Mouse (Mus musculus) c-Kit-positive CD71-negative TER-119-negative erythroid progenitor cells, embryonic 14.5 days (primary cell): ENCODE measurements around the gene Abcg4.
A peak's percentile ranks its signal among the peaks of the same experiment; 100 is the strongest.
"Not testable (repeated sequence)": the region's sequence is repeated elsewhere in the genome, so short reads cannot be mapped to it uniquely, and the experiment has no call there.

Experiments
- DNase-seq: peaks from one replicate; pipeline ENCODE4 v3.0.0-alpha.2; 2013; ENCODE audit warnings: low read depth

Abcg4 gene

DNA sequence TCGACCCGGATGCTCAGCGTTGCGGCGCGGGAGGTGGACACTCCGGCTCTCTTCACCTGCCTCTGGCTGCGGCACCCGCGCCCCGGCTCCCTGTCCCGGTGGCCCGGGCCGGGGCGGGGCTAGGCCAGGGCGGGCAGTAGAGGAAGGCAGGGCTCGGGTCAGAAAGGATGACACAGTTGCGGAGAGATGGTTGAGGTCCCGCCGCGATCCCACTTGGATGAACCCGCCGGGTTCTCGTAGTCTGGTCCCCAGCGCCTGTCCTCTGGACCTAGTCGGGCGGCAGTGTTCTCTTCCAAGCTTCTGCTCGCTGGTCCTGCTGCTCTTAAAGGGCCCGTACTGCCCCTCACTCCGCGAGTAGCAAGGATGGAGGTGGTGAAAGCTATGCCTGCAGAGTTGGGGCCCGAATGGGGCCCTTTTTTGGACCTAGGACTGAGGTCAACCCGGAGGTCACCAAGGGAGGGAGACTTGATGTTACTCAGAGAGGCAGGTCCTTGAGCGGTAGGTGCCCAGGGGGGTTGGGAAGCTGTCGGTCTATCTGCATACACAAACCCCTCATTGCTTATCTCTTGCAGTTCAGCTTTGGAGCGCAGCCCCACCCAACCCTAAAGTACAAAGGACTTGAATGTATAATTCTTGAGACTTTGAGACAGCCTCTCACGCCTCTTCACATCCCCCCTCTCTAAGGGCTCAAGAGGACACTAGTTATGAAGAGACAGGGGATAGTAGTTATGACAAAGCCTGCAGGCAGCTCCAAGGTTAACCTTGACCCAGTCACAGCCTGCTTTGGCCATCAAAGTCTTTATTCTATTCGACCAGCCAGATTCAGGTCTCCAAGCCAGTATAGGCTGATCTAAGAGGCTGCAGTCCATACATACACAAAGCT is at the start of gene Abcg4:
Gene Abcg4, minus strand, starts transcription at position 540 of the 883 bp plus-strand sequence.
- DNase-seq: no peak

DNA sequence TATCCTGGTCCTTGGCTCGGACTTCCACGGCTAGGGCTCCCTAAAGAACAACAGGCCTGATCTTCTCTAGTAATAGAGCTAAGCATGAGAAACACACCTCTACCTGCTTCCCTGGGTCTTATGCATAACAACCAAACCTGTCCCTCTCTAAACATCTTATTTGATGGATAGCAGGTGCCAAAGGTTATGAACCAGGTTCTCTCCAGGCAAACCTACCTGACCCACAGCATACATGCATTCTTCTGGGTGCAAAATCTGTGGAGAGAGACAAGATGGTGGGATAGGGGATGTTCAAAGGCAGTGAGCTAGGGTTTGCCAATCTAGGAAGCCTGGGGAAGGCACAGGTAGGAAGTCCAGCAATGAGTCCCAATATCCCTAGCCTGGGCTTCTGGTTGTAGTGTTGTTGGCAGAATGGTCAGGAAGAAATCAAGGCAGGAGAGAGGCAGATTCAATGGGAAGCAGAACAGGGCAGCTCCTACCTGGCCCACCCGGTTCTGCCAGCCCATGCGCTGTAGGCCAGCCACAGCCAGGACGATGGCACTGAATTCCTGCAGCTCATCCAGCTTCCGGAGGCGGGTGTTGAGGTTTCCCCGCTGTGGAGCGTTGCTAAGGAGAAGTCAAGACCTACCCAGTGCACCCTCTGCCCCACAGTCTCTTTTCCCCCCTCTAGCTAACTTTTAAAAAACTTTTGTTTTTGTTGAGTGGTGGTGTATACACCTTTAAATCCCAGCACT is 49.2 kb upstream of the Abcg4 start:
- no peak for DNase-seq

DNA sequence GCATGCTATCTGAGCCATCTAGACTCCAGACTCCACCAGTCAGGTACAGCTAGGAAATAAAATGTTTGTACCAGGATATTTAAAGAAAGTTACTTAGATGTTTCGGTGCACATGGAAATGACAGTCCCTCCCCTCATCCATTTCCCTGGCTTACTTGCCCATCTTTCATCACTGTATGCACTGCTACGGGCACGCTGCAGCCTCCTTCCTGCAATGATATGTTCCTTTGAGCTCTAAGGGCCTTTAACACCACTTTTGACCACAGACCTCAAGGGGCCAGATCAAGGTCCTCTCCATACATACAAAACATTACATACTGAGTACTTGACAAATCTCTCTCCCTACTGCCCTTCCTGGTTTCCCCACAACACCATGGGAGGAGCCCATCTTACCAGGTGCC is 48.5 kb upstream of the Abcg4 start:
- DNase-seq: no peak

DNA sequence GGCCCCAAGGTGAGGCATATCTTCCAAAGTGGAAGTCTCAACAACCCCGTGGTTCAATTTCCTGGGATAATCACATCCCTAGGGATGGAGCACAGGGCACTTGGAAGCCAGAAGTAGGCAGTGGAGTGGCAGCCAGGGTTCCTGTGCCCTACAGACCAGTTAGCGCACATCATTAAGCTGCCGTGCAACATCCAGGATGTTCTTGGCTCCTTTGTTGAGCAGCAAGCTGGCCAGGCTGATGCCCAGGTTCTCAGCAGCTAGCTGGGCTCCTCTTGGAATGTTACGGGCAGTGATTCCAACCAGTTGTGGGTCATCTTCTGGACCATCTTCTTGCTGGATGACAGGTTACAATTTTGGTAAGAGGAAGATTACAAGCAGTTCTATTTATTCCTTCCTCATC is 48.1 kb upstream of the Abcg4 start:
- not testable (repeated sequence) for DNase-seq

DNA sequence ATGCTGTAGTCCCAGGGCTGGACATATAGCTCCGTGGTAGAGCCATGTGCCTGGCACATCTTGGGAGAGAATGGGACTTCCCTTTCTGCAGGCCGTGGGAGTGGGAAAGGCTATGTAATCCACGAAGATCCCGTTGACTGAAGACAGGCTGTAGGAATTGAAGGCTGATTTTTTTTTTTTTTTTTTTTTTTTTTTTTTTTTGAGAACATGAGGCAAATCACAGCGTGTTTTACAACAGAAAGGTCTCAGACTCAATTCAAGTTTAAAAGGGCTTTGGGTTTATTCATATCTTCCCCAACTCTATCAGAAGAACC is 47.6 kb upstream of the Abcg4 start:
- DNase-seq: no peak

DNA sequence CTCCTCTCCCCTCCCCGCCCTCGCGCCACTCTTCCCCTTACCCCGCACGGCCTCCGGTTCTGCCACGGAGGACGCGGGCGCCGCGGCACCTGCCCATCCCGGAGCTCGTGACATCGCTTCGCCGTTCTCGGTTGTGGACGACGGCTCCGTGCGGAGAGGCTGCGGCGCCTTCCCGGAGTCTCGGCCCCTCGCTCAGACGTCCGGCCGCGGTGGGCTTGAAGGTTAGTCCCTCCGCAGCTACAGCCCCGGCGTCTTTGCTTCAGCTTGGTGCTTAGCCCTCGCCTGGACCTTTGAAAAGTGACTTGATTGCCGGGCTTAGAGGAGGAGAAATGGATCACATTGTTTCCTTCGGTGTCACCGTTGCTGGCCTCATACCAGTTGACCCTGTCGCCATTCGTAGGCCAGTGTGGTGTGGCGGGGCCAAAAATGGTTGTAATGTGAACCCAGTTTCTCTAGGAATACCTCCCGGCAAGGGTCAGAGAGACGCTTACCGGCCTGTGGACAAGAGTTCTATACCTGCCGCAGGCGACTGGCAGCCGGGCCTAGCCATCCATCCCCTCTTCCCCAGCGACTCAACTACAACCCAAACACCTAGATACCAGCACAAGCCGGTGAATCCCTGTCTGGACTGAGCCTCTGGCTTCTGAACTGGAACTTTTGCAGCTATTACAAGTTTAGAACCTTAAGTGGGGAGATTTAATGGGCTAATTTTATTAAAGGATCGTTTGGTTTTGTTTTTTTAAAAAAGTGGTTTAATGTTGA is 47.1 kb upstream of the Abcg4 start:
- no peak for DNase-seq

DNA sequence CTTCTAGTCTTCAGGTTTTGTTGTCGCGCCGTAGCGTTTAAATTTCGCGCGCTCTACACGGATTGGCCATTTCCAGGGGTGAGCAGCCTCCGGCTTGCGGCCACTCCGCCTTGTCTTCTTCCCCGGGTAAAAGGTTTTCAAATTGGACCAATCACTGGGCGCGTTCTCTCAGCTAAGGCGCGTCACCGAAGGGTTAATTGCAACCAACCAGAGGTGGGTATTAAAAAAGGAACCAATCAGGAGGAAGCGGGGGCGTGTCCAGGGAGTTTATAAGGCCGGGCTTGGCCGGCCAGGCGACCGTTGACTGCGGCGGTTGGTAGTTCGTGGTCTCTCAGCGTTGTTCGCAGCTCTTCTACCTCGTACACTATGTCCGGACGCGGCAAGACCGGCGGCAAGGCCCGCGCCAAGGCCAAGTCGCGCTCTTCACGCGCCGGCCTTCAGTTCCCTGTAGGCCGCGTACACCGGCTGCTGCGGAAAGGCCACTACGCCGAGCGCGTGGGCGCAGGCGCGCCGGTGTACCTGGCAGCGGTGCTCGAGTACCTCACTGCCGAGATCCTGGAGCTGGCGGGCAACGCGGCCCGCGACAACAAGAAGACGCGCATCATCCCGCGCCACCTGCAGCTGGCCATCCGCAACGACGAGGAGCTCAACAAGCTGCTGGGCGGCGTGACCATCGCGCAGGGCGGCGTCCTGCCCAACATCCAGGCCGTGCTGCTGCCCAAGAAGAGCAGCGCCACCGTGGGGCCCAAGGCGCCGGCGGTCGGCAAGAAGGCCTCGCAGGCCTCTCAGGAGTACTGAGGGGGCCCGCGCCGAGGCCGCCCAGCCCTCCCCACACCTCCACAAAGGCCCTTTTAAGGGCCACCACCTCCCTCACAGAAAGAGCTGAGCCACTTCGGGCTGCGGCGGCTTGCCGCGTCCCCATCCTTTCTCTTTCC is 46.2 kb upstream of the Abcg4 start, which contains the start of gene H2afx:
Gene H2afx, plus strand, starts transcription at position 299 of the 935 bp plus-strand sequence.
- peak; percentile 97 for DNase-seq

DNA sequence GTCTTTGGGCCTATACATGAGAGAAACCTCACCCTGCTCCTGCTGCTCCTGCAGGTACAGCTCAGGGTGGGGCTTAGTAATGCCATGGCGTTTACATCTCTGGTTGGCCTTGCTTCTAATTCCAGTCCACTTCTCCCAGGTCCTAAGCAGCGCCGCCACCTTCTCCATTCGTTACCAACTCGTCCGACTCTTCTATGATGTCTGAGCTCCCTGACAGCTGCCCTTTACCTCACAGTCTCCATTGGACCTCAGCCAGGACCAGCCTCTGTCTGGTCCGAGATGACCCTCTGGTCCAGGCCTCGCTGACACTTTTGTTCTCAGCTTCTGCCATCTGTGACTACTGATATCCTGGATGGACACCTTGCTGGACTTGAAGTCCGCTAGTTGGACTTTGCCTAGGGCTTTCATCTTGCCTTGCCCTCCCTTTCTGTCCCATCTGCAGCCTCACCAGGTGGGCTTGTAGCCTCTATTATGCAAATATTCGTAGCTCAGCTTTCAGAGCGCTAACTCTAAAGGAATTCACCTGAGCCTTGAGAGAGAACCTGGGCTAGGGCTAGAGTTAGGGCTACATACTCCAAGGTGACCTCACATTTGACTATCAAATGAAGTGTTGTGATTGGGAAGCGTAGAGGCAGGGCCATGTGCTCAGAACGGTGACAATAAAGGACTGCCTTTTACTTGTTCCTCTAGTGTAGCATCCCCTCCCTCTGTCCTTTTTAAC is 44.7 kb upstream of the Abcg4 start:
- DNase-seq: no peak

DNA sequence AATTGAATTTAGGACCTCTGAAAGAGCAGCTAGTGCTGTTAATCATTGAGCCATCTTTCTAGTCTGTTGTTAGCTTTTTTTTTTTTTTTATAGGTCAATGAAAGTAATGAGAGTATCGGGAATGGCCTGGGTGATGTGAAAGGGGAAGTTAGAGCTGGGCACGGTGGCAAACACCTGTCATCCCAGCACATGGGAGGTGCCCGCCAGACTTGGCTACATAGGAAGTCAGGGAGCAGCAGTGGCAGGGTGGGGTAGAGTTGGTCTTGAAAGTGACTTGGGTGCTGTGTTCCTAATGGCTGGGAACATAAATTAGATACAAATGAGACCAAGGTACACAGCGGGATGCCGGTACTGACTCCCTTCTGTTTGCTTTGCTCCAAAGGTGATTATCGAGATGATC is 42.3 kb upstream of the Abcg4 start:
- no peak for DNase-seq

DNA sequence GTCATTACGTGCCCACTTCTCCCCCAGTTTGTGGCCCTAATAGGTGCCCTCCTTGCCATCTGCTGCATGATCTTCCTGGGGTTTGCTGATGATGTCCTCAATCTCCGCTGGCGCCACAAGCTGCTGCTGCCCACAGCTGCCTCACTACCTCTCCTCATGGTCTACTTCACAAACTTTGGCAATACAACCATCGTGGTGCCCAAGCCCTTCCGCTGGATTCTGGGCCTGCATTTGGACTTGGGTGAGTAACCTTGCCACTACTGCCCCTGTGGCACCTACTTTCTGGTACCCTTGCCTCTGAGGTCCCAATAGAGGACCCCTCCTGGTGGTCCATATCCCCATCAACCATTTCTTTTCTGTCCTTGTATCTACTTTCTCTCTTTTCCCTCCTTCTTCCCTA is 39.5 kb upstream of the Abcg4 start:
- no peak for DNase-seq

DNA sequence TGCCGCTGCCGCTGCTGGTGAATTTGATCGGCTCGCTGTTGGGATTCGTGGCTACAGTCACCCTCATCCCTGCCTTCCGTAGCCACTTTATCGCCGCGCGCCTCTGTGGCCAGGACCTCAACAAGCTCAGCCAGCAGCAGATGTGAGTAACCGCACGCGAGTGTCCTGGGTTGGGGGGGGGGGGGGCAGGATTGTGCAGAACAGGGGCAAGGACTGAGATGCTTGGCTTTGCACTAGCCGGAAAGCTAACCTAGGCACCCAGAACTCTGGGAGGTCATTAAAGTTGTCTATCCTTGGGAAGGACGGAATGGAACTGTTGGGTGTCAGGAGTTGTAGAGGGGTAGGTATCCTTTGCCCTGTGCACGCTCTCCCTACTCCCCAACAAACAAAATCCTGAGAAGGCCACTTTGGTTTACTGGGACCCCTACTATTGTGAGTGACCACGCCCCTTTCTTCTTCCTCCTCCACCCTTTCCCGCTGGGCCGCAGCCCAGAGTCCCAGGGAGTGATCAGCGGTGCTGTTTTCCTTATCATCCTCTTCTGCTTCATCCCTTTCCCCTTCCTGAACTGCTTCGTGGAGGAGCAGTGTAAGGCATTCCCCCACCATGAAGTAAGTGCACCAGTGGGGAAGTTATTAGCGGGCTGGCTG is 38.8 kb upstream of the Abcg4 start:
- no peak for DNase-seq

DNA sequence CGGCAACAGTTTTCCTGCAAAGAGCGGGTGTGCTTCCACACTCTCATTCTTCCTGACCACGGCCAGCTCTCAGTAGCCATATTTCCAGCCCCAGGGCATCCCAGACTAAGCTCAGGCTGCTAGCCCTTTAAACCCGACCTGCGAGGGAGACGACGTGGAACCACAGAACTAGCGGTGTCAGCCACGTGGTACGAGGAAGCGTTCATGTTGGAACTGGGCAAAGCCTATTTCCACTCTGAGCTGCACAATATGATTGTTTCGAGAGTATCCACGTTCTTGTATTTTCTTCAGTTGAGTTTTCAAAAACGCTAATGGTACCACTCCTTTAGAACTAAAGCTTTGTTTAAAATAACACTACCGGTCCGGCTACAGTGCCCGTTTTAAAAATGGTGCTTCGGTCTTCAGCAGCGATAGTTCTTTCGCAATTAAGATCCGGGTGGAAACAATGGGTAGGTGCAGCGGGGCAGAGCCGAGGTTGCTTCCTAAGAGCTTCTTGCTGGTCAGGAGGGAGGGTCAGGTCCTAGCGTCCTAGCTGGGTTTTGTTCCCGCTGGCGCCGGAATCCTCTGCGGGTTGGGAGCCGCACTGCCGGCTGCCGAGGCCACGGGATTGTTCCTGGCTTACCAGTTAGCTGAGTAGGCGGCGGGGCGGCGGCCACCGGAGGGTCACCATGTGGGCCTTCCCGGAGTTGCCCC is 38.1 kb upstream of the Abcg4 start:
- DNase-seq: peak; percentile 82

DNA sequence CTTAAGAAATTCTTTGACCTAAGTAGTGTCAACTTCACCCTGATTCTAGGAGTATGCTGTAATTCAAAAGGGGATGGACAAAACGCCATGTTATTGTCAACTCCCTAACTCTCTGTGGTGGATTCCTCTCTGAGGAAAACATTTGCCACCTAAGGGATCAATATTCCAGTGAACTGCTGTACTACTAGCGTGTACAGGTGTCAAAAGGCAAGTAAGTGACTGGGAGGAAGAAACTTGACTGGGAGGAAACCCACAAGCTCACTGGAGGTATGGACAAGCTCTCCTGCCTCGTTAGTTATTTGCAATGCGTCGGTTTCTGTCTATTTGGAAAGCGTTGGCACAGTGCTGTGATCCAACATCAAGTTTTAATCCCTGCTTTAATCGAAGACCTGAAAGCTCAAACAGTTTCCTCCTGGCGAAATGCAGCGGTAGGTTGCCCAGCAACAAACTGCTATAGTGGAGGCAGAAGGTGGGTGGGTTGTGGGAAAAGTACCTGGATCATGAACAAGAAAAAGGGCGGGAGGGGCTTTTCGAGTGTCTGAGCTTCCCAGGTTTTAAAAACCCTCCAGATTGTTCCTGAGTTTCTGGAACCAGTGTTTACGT is 37.5 kb upstream of the Abcg4 start, which contains the start of gene Dpagt1:
Gene Dpagt1, plus strand, starts transcription at position 252 of the 603 bp plus-strand sequence.
- DNase-seq: no peak

DNA sequence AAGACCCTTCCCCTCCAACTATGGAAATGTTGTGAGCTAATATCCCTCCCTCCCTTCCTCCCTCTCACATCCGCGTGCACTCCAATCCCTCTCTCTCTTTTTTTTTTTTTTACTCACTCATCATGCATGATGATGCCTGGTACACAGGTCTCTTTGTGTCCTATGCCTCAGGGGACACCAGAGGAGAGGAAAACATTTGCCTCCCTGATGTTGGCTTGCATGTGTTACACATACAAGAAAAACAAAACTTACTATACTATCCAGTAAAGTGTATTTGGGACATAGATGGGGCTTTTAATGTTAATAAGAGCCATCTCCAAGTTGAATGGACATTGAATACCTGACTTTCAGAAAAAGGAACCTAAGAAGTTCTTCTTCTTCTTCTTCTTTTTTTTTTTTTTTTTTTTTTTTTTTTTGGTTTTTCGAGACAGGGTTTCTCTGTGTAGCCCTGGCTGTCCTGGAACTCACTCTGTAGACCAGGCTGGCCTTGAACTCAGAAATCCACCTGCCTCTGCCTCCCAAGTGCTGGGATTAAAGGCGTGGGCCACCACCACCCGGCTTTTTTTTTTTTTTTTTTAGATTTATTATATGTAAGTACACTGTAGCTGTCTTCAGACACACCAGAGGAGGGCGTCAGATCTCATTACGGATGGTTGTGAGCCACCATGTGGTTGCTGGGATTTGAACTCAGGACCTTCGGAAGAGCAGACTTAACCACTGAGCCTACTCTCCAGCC is 36.8 kb upstream of the Abcg4 start:
- not testable (repeated sequence) for DNase-seq

DNA sequence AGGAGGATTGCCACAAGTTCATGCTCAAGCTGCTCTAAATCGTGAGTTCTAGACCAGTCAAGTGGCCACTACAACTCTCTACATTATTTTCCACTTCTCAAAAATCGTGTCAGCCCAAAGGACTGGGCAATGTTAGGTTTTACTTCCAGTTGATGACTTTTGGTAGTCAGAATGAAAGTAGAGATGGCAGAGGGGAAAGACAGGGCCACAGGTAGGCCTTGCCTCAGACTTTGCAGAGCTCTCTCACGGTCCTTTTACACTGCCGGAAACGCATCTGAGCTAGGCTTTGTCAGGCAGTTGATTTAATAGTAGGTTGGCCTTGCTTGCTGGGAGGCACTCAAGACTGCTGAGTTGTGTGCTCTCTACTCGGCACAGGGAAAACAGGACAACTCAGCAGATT is 35.7 kb upstream of the Abcg4 start:
- DNase-seq: no peak

DNA sequence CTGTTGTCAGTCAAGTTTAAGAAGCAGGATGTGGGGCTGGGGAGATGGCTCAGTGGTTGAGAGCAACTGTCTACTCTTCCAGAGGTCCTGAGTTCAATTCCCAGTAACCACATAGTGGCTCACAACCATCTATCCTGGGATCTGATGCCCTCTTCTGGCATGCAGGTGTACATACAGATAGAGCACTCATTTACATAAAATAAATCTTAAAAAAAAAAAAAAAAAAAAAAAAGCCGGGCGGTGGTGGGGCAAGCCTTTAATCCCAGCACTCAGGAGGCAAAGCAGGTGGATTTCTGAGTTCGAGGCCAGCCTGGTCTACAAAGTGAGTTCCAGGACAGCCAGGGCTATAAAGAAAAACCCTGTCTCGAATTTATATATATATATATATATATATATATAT is 35.2 kb upstream of the Abcg4 start:
- DNase-seq: not testable (repeated sequence)

DNA sequence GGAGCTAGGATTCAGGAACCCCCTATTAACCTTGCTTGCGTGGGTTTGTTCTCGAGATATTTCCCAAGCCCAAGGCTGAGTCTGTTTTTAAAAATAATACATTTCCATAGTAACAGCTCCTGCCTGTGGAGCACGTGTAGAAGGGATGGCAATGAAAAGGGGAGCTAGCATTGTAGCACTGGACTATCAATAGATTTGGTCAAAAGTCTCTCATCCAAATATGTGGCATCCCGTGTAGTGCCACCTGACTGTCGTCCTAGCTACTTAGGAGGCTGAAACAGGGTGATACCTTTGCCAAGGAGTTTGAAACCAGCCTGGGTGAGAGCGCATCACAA is 32.4 kb upstream of the Abcg4 start:
- DNase-seq: no peak
